Mouse (Mus musculus): ENCODE results near the gene Cmtm3. TPM values are rescaled to one million over a fixed set of nuclear protein-coding genes. Genes with fewer than 3 reads are reported as not detected.

Gene Cmtm3
- polyA plus RNA-seq, 1 experiment from 2014 or later = 173 TPM

DNA sequence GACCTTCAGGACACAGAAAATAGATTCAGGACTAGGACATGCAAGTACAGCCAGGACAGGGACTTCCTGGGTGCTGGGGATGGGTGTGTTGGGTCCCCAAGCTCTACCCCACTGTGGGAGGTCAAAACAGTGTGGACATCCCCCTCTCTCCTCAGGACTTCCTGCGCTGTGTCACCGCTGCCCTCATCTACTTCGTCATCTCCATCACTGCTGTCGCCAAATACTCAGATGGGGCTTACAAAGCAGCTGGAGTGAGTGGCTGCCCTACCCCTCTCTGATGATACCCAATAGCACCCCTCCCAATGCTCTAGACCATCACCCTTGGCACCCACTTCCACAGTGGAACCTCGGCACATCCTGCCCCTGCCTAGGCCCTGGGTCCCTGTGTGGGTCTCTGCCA, 5.4 kb downstream of the Cmtm3 start:
- Histone ChIP-seq H3K36me3 (peaks cover 43% of the 10 kb centered on the region; the same call in 1 of the 2 replicates), H3K9me3 (no peaks in the 10 kb centered on the region), H3K4me1 (peaks cover 8% of the 10 kb centered on the region; the same call in 1 of the 2 replicates), H3K27me3 (no peaks in the 10 kb centered on the region), H3K4me3 (no peak overlapping the region), H3K4me2 (replicated peaks) (no peak overlapping the region), H3K9ac (no peak overlapping the region), H3K27ac (no peak overlapping the region)
- no peak for ATAC-seq (ENCODE audit: insufficient number of reproducible peaks, insufficient read depth, low FRiP score, low TSS enrichment)
- 90% methylated on average over 5 of the region's 5 CpGs for WGBS

DNA sequence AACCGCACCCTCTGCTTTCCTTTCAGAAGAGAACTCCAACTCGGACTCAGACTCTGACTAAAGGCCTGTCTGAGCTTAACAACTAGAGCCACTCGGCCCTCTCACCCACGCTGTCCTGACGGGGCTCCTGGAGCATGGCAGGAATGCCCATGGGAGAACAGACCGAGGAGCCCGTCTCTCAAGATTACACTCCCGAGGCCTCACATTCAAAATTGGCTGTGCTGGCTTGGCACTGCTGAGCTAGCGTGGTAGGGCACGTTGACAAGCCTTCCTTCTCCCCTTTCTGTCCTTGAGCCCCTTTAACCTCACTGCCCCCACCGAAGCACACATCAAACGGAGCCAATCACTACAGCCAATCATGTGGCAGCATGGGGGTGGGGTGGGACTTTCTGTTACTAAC, 7.5 kb downstream of the Cmtm3 start:
- Histone ChIP-seq H3K4me2 (replicated peaks) (no peak overlapping the region), H3K9me3 (no peaks in the 10 kb centered on the region), H3K36me3 (peaks cover 43% of the 10 kb centered on the region; the same call in 1 of the 2 replicates), H3K27ac (no peak overlapping the region), H3K27me3 (no peaks in the 10 kb centered on the region), H3K9ac (no peak overlapping the region; the same call in 1 of the 2 replicates), H3K4me3 (no peak overlapping the region), H3K4me1 (peaks cover 2% of the 10 kb centered on the region; the same call in 1 of the 2 replicates)
- 56% methylated on average over 12 of the region's 12 CpGs for WGBS
- ATAC-seq (ENCODE audit: insufficient number of reproducible peaks, insufficient read depth, low FRiP score, low TSS enrichment) = no peak

DNA sequence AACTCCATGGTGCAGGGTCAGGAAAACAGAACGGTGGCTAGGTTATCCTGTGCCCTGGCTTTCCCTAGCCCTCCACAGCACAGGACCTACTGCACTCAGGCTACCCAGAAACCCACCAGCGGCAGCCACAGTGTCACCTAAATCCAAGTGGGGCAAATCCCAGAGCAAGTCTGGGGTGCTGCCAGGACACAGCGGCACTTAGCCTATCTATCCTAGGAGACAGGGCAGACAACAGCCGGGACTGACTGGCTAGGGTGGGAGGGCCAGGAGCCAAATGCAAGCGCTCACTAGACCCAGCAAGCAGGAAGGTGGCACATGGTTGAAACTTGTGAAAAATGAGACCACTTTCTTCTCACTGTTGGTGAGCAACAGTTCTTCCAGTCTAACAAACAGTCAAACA, 9.8 kb downstream of the Cmtm3 start:
- Histone ChIP-seq H3K9ac (no peak overlapping the region), H3K9me3 (no peaks in the 10 kb centered on the region), H3K4me3 (no peak overlapping the region), H3K36me3 (peaks cover 47% of the 10 kb centered on the region), H3K27ac (no peak overlapping the region), H3K4me1 (no peaks in the 10 kb centered on the region), H3K4me2 (replicated peaks) (no peak overlapping the region), H3K27me3 (no peaks in the 10 kb centered on the region)
- no peak for ATAC-seq (ENCODE audit: insufficient number of reproducible peaks, insufficient read depth, low FRiP score, low TSS enrichment)
- WGBS = 88% methylated on average over 5 of the region's 5 CpGs

DNA sequence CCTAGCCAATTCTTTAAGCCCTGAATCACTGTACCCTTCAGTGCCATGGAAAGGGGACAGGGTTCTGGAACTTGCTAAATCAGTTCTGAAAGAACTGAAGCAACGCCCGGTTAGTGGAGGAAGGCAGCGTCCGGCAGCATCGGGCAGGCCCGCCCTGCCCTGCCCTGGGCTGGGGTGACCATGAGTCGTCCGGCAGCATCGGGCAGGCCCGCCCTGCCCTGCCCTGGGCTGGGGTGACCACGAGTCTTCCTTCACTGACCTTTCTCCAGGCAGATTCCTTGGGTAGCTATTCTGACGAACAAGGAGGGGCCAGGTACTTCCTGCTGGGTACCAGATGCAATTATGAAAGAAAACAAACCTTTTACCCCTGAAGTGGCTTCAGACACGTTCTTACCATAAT, 10.8 kb downstream of the Cmtm3 start:
- H3K4me1 ChIP-seq = no peaks in the 10 kb centered on the region
- H3K27me3 ChIP-seq = no peaks in the 10 kb centered on the region
- H3K9ac ChIP-seq = no peak overlapping the region
- no peaks in the 10 kb centered on the region for H3K9me3 ChIP-seq
- no peak overlapping the region for H3K4me2 ChIP-seq (replicated peaks)
- 65% methylated on average over 13 of the region's 13 CpGs for WGBS
- peaks cover 47% of the 10 kb centered on the region for H3K36me3 ChIP-seq
- H3K27ac ChIP-seq = no peak overlapping the region
- ATAC-seq (ENCODE audit: insufficient number of reproducible peaks, insufficient read depth, low FRiP score, low TSS enrichment) = no peak
- H3K4me3 ChIP-seq = no peak overlapping the region

DNA sequence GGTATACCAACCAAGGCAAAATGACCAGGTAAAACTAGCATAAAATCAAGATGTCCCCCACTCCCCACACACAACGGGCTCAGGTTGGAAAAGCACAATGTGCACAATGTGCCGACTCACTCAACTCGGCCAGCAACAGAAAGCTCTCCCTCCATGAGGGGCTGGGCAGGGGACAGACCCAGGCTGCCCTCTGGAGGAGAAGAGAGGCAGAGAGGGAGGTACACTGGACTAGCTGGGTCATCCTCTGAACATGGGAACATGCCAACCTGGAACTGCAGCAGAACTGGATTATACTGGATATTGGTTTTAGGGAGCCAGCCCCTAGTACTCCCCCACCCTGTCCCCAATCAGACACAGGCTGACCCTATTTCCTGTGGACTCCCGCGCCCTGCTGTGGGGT, 14.0 kb downstream of the Cmtm3 start:
- Histone ChIP-seq H3K9ac (no peak overlapping the region), H3K27ac (no peak overlapping the region), H3K36me3 (peaks cover 26% of the 10 kb centered on the region), H3K4me2 (replicated peaks) (no peak overlapping the region), H3K4me1 (no peaks in the 10 kb centered on the region), H3K27me3 (no peaks in the 10 kb centered on the region), H3K4me3 (no peak overlapping the region), H3K9me3 (no peaks in the 10 kb centered on the region)
- WGBS = 54% methylated on average over 5 of the region's 5 CpGs
- 0 out of 2 replicates have a peak, but pooled peaks have one; percentile 23 for ATAC-seq (ENCODE audit: insufficient number of reproducible peaks, insufficient read depth, low FRiP score, low TSS enrichment)

DNA sequence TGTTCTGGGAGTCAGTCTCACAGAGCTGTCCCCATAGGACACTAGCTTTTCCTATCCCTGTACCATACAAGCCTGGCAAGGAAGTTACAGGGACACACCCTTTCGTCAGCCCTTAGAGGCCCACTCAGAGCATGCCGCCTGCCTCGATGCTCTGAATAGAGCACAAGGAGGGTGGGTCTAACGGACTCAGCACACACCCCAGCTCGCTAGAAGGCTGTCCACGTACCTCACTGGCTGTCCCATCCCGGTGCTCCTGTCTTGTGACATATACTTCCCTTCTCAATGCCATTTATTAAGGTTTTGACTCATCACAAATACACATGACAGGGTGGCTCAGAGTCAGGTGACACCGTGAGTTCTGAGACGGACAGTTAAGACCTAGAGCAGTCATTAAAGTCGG, 15.3 kb downstream of the Cmtm3 start:
- no peak overlapping the region for H3K4me3 ChIP-seq
- peaks cover 26% of the 10 kb centered on the region for H3K36me3 ChIP-seq
- H3K27me3 ChIP-seq = no peaks in the 10 kb centered on the region
- no peak overlapping the region for H3K4me2 ChIP-seq (replicated peaks)
- H3K27ac ChIP-seq = no peak overlapping the region
- WGBS = 94% methylated on average over 10 of the region's 10 CpGs
- ATAC-seq (ENCODE audit: insufficient number of reproducible peaks, insufficient read depth, low FRiP score, low TSS enrichment) = no peak
- H3K9ac ChIP-seq = no peak overlapping the region
- H3K4me1 ChIP-seq = no peaks in the 10 kb centered on the region
- no peaks in the 10 kb centered on the region for H3K9me3 ChIP-seq

DNA sequence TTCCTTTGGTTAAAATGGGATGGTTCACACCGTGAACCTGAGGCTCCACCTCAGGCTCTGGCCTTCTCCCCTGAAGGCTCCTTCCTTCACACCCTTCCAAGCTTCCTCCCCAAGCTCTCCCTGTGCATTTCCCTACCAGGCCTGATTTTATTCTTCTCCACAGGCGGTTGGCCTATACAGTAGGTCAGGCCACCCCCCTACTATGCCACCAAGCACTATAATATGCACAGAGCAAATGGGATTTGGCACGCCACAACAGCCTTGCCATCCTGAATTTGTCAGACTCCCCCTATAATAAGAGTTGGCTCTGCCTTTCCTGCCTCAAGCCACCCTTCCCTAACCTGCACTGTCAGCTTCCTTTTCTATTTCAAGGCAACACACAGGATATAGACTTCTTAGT, 19.4 kb downstream of the Cmtm3 start:
- peaks cover 22% of the 10 kb centered on the region for H3K36me3 ChIP-seq

DNA sequence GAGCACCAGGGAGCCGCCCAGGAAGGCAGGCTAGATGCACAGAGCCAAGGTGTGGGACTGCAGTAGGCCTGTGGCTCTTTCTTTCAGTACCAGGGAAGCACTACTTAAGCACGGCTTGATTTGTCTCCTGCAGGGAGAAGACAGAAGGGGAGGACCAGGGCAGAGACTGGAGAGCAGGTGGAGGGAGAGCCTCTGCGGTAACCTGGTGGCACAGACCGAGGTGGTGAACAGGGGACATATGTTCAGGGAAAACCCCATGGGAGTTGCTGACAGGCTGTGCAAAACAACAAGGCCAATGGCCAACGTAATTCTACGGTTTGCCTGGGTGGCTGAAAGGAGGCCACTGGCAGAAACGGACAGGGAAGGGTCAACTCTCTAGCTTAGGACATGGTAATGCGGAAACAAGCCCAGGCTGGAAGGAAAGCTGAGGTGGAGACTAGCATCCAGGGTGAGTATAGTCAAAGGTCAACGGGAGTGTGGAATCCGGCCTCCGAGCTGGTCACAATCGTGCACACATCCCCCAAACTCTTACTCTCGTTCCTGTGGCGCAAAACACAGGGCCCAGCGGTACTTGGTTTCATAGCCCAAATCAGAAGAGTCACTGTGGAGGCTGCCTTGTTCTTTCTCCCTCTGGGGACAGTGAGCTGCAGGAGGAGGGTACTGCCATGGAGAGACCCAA, 20.7 kb downstream of the Cmtm3 start:
- ATAC-seq (ENCODE audit: insufficient number of reproducible peaks, insufficient read depth, low FRiP score, low TSS enrichment) = no peak
- H3K27ac ChIP-seq = no peak overlapping the region
- WGBS = 69% methylated on average over 15 of the region's 15 CpGs

More for the DNA sequence above, 19.4 kb downstream of the Cmtm3 start:
- H3K4me1 ChIP-seq = no peaks in the 10 kb centered on the region
- no peak overlapping the region for H3K27ac ChIP-seq
- 88% methylated on average over 3 of the region's 3 CpGs for WGBS
- no peak overlapping the region for H3K4me3 ChIP-seq
- ATAC-seq (ENCODE audit: insufficient number of reproducible peaks, insufficient read depth, low FRiP score, low TSS enrichment) = no peak
- H3K9ac ChIP-seq = no peak overlapping the region
- H3K27me3 ChIP-seq = no peaks in the 10 kb centered on the region
- H3K9me3 ChIP-seq = no peaks in the 10 kb centered on the region
- H3K4me2 ChIP-seq (replicated peaks) = no peak overlapping the region

DNA sequence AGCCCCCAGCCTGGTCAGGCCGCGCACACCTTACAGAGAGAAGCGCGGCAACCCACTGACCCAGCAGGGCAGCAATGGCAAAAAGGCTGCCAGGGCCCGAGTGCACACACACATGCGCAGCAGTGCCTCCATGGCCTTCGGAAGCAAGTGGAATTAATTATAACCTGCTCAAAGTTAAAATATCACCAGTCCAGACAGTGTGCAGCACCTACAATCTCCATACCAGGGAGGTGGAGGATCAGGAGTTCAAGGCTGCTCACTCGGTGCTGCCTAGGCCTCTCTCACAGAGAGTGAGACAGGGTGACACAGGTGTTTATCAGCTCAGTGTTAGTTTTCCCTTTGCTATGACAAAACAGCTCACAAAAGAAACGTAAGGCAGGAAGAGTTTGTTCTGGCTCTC, 26.5 kb downstream of the Cmtm3 start:
- no peak overlapping the region for H3K9ac ChIP-seq
- WGBS = 86% methylated on average over 9 of the region's 9 CpGs
- H3K4me1 ChIP-seq = peaks cover 3% of the 10 kb centered on the region; the same call in 1 of the 2 replicates
- H3K9me3 ChIP-seq = no peaks in the 10 kb centered on the region
- H3K36me3 ChIP-seq = 0 out of 2 replicates have a peak, but pooled peaks cover 3% of the 10 kb centered on the region
- H3K4me2 ChIP-seq (replicated peaks) = no peak overlapping the region
- H3K27ac ChIP-seq = no peak overlapping the region
- no peaks in the 10 kb centered on the region for H3K27me3 ChIP-seq
- H3K4me3 ChIP-seq = no peak overlapping the region
- ATAC-seq (ENCODE audit: insufficient number of reproducible peaks, insufficient read depth, low FRiP score, low TSS enrichment) = no peak

More for the DNA sequence above, 20.7 kb downstream of the Cmtm3 start:
- peaks cover 11% of the 10 kb centered on the region for H3K36me3 ChIP-seq
- no peak overlapping the region for H3K4me2 ChIP-seq (replicated peaks)
- H3K9ac ChIP-seq = no peak overlapping the region
- no peaks in the 10 kb centered on the region for H3K27me3 ChIP-seq
- no peaks in the 10 kb centered on the region for H3K4me1 ChIP-seq
- H3K4me3 ChIP-seq = no peak overlapping the region
- no peaks in the 10 kb centered on the region for H3K9me3 ChIP-seq

DNA sequence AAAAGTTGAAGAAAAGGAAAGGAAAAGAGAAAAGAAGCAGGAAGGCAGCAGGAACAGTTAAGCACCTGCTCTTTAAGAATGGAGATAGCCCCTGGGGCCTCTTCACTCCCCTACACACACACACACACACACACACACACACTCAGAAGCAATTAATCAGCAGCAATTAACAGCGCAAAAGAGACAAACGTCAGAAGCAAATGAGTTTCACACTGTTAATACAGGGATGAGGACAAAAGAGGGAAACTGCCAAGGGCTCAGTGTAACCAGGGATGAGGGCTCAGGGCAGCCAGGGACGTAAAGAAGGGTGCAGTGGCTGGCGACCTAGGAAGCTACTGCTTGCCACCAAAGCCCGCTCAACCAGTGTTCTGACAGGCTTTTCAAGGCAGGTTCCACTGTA, 28.2 kb downstream of the Cmtm3 start:
- Histone ChIP-seq H3K27ac (no peak overlapping the region), H3K36me3 (0 out of 2 replicates have a peak, but pooled peaks cover 3% of the 10 kb centered on the region), H3K9me3 (no peaks in the 10 kb centered on the region), H3K4me3 (no peak overlapping the region), H3K4me1 (peaks cover 3% of the 10 kb centered on the region; the same call in 1 of the 2 replicates), H3K27me3 (no peaks in the 10 kb centered on the region), H3K4me2 (replicated peaks) (no peak overlapping the region), H3K9ac (no peak overlapping the region)
- WGBS = 55% methylated on average over 5 of the region's 5 CpGs
- no peak for ATAC-seq (ENCODE audit: insufficient number of reproducible peaks, insufficient read depth, low FRiP score, low TSS enrichment)

DNA sequence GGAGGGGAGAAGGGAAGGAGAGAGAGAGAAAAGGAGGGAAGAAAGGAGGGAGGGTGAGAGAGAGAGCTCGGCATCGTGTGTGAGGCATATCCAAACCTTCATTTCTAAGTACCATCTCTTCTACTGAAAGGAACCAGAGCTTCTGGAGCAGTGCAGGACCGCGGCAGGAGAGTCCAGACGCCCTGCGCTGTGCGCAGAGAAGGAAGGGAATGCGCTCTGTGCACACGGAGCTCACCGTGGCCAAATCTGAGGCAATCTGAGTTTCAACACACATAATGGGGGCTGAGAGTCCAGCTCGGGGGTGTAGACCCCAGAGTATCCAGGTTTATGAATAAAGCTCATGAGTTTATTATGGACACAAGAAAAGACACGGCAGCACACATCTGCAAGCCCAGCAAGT, 30.4 kb downstream of the Cmtm3 start:
- H3K9ac ChIP-seq = no peak overlapping the region
- H3K4me3 ChIP-seq = no peak overlapping the region
- no peak overlapping the region for H3K4me2 ChIP-seq (replicated peaks)
- H3K36me3 ChIP-seq = no peaks in the 10 kb centered on the region
- no peaks in the 10 kb centered on the region for H3K27me3 ChIP-seq
- no peaks in the 10 kb centered on the region for H3K9me3 ChIP-seq
- 76% methylated on average over 12 of the region's 12 CpGs for WGBS
- no peak overlapping the region for H3K27ac ChIP-seq
- H3K4me1 ChIP-seq = peaks cover 3% of the 10 kb centered on the region; the same call in 1 of the 2 replicates
- ATAC-seq (ENCODE audit: insufficient number of reproducible peaks, insufficient read depth, low FRiP score, low TSS enrichment) = no peak

DNA sequence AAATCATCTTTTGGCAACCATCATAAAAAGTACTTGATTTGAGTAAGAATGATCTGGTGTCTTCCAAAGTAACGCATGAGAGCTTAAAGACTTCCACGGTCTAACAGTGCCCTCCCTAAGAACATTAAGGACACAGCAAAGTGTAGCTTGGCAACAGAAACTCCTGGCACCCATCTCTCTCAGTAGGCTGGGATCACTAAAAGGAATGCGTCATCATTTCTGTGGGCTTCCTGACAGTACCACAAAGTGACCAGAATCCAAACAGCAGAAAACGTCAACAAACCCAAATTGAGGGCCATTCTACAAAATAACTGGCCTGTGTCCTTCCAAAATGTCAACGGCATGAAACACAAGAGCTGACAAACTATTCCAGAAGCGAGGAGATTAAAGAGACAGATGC, 30.9 kb downstream of the Cmtm3 start:
- Histone ChIP-seq H3K4me1 (peaks cover 7% of the 10 kb centered on the region), H3K9ac (no peak overlapping the region), H3K36me3 (no peaks in the 10 kb centered on the region), H3K27ac (no peak overlapping the region), H3K4me3 (no peak overlapping the region), H3K27me3 (no peaks in the 10 kb centered on the region), H3K9me3 (no peaks in the 10 kb centered on the region), H3K4me2 (replicated peaks) (no peak overlapping the region)
- no peak for ATAC-seq (ENCODE audit: insufficient number of reproducible peaks, insufficient read depth, low FRiP score, low TSS enrichment)
- WGBS = 80% methylated on average over 6 of the region's 6 CpGs

Data from embryonic facial prominence, embryonic 12.5 days (tissue).